Mouse (Mus musculus) liver, postnatal 0 days (tissue): ENCODE measurements at regions not wholly inside any gene's neighbourhood (a gene's known extent, or its start where the extent isn't known, plus 50 kb on each side); places are given as distances from the start of the nearest gene placed in this dataset.

ENCODE experiments used
- ATAC-seq: fragments of 200-750 bp; cut with Nextera tagmentation; 2 replicates; pipeline ENCODE4 v1.8.0; 2017; ENCODE audit warnings: mild to moderate bottlenecking, moderate library complexity
- DNase-seq: peaks from one replicate; pipeline ENCODE4 v3.0.0-alpha.2; 2016
- H3K27ac ChIP-seq: fragments of 300-500 bp; sonication (generic); 2 replicates; pipeline ENCODE4 v1.5.1; 2014; ENCODE audit warnings: antibody characterized with exemption, moderate library complexity, mild to moderate bottlenecking, low read depth
- H3K27me3 ChIP-seq: fragments of 300-500 bp; sonication (generic); 2 replicates; pipeline ENCODE4 v1.6.1; 2014; ENCODE audit warnings: low read length, control low read depth, mixed read lengths; ENCODE audit not compliant: insufficient read depth
- H3K36me3 ChIP-seq: fragments of 300-500 bp; sonication (generic); replicated peaks from 2 replicates; pipeline ENCODE4 v1.6.1; 2014; ENCODE audit warnings: mild to moderate bottlenecking, control low read depth, low read length, moderate library complexity, mixed read lengths; ENCODE audit not compliant: insufficient read depth
- H3K4me1 ChIP-seq: fragments of 300-500 bp; sonication (generic); 2 replicates; pipeline ENCODE4 v1.6.1; 2014; ENCODE audit warnings: antibody characterized with exemption, mild to moderate bottlenecking, control low read depth; ENCODE audit not compliant: insufficient read depth
- H3K4me2 ChIP-seq: fragments of 300-500 bp; sonication (generic); 2 replicates; pipeline ENCODE4 v1.6.1; 2014; ENCODE audit warnings: low read depth, mild to moderate bottlenecking, low read length, moderate library complexity, mixed read lengths
- H3K4me3 ChIP-seq: fragments of 300-500 bp; sonication (generic); 2 replicates; pipeline ENCODE4 v1.5.1; 2014; ENCODE audit warnings: low read depth, low read length
- H3K9ac ChIP-seq: fragments of 300-500 bp; sonication (generic); replicated peaks from 2 replicates; pipeline ENCODE4 v1.6.1; 2014; ENCODE audit warnings: mild to moderate bottlenecking, moderate library complexity
- H3K9me3 ChIP-seq: fragments of 300-500 bp; sonication (generic); 2 replicates; pipeline ENCODE4 v1.6.1; 2016; ENCODE audit warnings: mild to moderate bottlenecking, control low read depth, low read length, mixed read lengths
- CTCF ChIP-seq: sonication (generic); IDR thresholded peaks from 2 replicates; pipeline ENCODE4 v1.5.1; 2016; ENCODE audit warnings: antibody characterized with exemption, low read depth
- EP300 ChIP-seq: IDR thresholded peaks from 2 replicates; pipeline ENCODE4 v1.6.1; 2016; ENCODE audit warnings: antibody characterized with exemption, low read depth, mild to moderate bottlenecking
- WGBS: fragments of 180-500 bp; shearing (Covaris S2); extraction: QIAGEN DNeasy Blood & Tissue Kit; methylation state at CpG from one replicate; pipeline ENCODE4 v1.1.7; 2014; ENCODE audit not compliant: insufficient replicate concordance; 5-methylcytosine and 5-hydroxymethylcytosine counted together

DNA sequence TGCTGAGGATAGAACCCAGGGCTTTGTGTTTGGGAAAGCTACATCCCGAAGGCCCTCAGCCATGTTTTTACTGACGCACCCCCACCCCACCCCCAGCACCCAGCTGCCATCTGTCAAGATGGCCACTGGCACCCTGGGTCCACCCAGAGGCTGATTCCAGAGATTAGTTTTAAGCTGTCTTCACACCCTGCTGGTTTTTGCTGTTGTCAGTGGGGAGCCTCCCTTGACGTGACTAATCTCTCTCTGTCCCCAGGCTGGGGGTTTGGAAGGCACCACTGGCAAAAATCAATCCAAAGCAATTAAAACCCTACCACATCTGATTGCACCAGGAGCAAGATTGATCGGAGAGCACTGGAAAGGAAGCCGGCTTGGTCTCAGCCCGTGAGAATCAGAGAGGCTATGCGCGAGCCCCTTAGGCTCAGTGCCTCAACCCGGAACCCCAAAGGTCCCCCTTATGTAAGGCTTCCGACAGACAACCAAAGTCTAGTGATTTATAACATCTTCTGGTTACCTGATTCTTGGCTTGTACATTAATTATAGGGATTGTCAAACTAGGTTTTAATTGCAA is 59.7 kb upstream of the Kazn start:
- Histone ChIP-seq H3K4me3 (no peak overlapping the region), H3K9me3 (no peaks in the 10 kb centered on the region), H3K4me2 (no peak overlapping the region), H3K27me3 (no peaks in the 10 kb centered on the region), H3K4me1 (no peaks in the 10 kb centered on the region), H3K27ac (no peak overlapping the region), H3K9ac (no peak overlapping the region), H3K36me3 (no peaks in the 10 kb centered on the region)
- DNase-seq, result no peak
- TF ChIP-seq EP300 (no peak), CTCF (no peak)
- ATAC-seq, result no peak
- WGBS, result 78% methylated on average over 10 of the region's 10 CpGs

DNA sequence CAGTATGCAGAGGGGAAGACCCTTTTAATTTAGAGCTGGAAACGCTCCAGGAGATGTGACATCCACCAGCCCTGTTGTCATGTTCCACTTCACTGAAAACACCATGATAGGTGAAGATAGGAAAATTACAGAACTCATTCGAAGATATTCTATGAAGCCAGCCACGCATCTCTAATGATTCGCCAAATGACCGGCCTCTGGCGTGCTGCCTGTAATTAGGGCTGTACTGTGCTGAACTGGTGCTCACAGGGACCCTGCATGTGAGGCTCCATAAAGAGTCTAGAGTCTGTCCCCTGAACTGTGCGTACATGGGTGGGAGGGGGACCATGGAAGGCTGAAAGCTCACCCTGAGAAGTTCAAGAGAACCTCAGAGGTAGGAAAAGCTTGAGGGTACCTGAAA is 53.6 kb upstream of the Kazn start:
- Histone ChIP-seq H3K9ac (no peak overlapping the region), H3K4me2 (no peak overlapping the region), H3K4me1 (no peaks in the 10 kb centered on the region), H3K27me3 (no peaks in the 10 kb centered on the region), H3K36me3 (no peaks in the 10 kb centered on the region), H3K27ac (no peak overlapping the region), H3K4me3 (no peak overlapping the region), H3K9me3 (no peaks in the 10 kb centered on the region)
- no peak for ATAC-seq
- TF ChIP-seq EP300 (no peak), CTCF (no peak)
- 79% methylated on average over 7 of the region's 7 CpGs for WGBS
- no peak for DNase-seq

DNA sequence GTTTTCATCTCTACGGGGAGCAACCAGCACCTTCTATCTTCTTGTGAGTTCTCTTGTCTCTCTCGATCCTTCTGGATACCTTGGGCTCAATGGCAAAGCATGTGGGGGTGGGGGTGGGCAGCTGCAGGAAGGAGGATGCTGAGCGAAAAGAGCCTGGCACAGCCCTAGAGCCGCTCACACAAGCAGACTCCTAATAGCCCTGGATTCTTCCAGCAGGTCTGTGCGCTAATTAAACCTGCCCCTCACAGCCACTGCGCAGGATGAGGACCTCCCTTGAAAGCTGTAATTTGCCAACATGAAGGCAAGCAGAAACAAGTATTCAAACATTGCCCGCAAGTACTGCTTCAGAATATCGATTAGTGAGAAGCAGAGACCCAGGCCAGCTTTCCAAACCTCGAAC is 53.1 kb upstream of the Kazn start:
- Histone ChIP-seq H3K4me1 (no peaks in the 10 kb centered on the region), H3K4me2 (no peak overlapping the region), H3K27me3 (no peaks in the 10 kb centered on the region), H3K36me3 (no peaks in the 10 kb centered on the region), H3K27ac (no peak overlapping the region), H3K4me3 (no peak overlapping the region), H3K9me3 (no peaks in the 10 kb centered on the region), H3K9ac (no peak overlapping the region)
- 75% methylated on average over 9 of the region's 9 CpGs for WGBS
- DNase-seq, result no peak
- ATAC-seq, result no peak
- no peak for TF ChIP-seq CTCF
- TF ChIP-seq EP300, result no peak

DNA sequence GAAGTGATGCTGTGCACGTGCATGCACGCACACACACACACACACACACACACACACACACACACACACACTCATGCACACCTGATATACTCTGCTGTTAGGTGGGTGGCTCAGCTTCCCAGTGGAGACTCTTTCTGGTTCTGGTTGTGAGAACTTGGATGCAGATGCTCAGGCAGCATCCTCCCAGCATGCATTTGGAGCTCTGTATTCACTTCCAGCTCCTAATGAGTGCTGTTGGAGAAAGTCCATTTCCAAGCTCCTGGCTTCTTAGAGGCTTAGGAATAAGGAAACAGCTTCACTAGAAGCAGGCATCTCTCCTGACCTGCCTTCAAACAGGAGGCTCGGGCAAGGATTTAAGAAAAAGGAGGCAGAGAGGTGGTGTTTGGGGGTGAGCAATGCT is 52.2 kb upstream of the Kazn start:
- H3K4me3 ChIP-seq, result no peak overlapping the region
- no peaks in the 10 kb centered on the region for H3K9me3 ChIP-seq
- H3K4me2 ChIP-seq, result no peak overlapping the region
- no peak overlapping the region for H3K9ac ChIP-seq
- no peak overlapping the region for H3K27ac ChIP-seq
- DNase-seq, result no peak
- no peaks in the 10 kb centered on the region for H3K4me1 ChIP-seq
- no peak for ATAC-seq
- H3K27me3 ChIP-seq, result no peaks in the 10 kb centered on the region
- no peaks in the 10 kb centered on the region for H3K36me3 ChIP-seq
- 68% methylated on average over 3 of the region's 3 CpGs for WGBS
- TF ChIP-seq EP300 (no peak), CTCF (no peak)
